Mouse (Mus musculus): ENCODE results near the gene Nfib.

- no peak for TF ChIP-seq CTCF (IDR thresholded peaks at IDR 0.05; ENCODE audit: borderline replicate concordance, insufficient read depth, low read depth, low read length)
- TF ChIP-seq POLR2A (IDR thresholded peaks at IDR 0.05; ENCODE audit: borderline replicate concordance, insufficient read depth, low read length) = no peak
Measured at GRCm38 (mm10) chr4:82456323-82456713, 249.2 kb downstream of the Nfib start.
